Mouse (Mus musculus): ENCODE measurements around the gene Ndufaf2. TPM values are rescaled to one million over a fixed set of nuclear protein-coding genes. Genes with fewer than 3 reads are reported as not detected.

The Ndufaf2 gene
- total RNA-seq, 2 experiments from 2014 or later, result 18.9 to 21.4 TPM

- DNase-seq, result no peak
Measured at GRCm38 (mm10) chr13:108032789-108033188, 125.6 kb downstream of the Ndufaf2 start.

GRCm38 (mm10) chr13:108025802-108026201 is 132.6 kb downstream of the Ndufaf2 start:
- no peak for DNase-seq

GRCm38 (mm10) chr13:108017349-108017748 is 141.1 kb downstream of the Ndufaf2 start:
- no peak for DNase-seq

GRCm38 (mm10) chr13:108015166-108015565 is 143.3 kb downstream of the Ndufaf2 start:
- no peak for DNase-seq

GRCm38 (mm10) chr13:108013839-108014238 is 144.6 kb downstream of the Ndufaf2 start:
- DNase-seq, result no peak

- no peak for DNase-seq
Measured at GRCm38 (mm10) chr13:108013110-108013509, 145.3 kb downstream of the Ndufaf2 start.

GRCm38 (mm10) chr13:108007861-108008260 is 150.6 kb downstream of the Ndufaf2 start:
- no peak for DNase-seq

- DNase-seq, result no peak
Measured at GRCm38 (mm10) chr13:107996301-107996700, 162.1 kb downstream of the Ndufaf2 start.

- no peak for DNase-seq
Measured at GRCm38 (mm10) chr13:107995211-107995610, 163.2 kb downstream of the Ndufaf2 start.

GRCm38 (mm10) chr13:107992573-107992972 is 165.8 kb downstream of the Ndufaf2 start:
- DNase-seq, result no peak

GRCm38 (mm10) chr13:107984641-107985040 is 173.8 kb downstream of the Ndufaf2 start:
- DNase-seq, result no peak

GRCm38 (mm10) chr13:107984186-107984585 is 174.2 kb downstream of the Ndufaf2 start:
- no peak for DNase-seq

- no peak for DNase-seq
Measured at GRCm38 (mm10) chr13:107983231-107983847, 175.1 kb downstream of the Ndufaf2 start.

- DNase-seq, result no peak
Measured at GRCm38 (mm10) chr13:107979461-107979860, 179.0 kb downstream of the Ndufaf2 start.

- no peak for DNase-seq
Measured at GRCm38 (mm10) chr13:107976886-107977656, 181.4 kb downstream of the Ndufaf2 start.

GRCm38 (mm10) chr13:107972451-107972850 is 186.0 kb downstream of the Ndufaf2 start:
- DNase-seq, result no peak

- no peak for DNase-seq
Measured at GRCm38 (mm10) chr13:107971868-107972267, 186.6 kb downstream of the Ndufaf2 start.

- no peak for DNase-seq
Measured at GRCm38 (mm10) chr13:107970422-107971142, 187.8 kb downstream of the Ndufaf2 start.

- peak; percentile 71 to 74 for DNase-seq
Measured at GRCm38 (mm10) chr13:107969961-107970391, 188.4 kb downstream of the Ndufaf2 start.

- DNase-seq, result no peak
Measured at GRCm38 (mm10) chr13:107964616-107965015, 193.8 kb downstream of the Ndufaf2 start.

GRCm38 (mm10) chr13:107963471-107963870 is 195.0 kb downstream of the Ndufaf2 start:
- no peak for DNase-seq

- no peak for DNase-seq
Measured at GRCm38 (mm10) chr13:107962741-107963140, 195.7 kb downstream of the Ndufaf2 start.

GRCm38 (mm10) chr13:107961972-107962371 is 196.5 kb downstream of the Ndufaf2 start:
- DNase-seq, result no peak
